Mouse (Mus musculus): ENCODE results near the gene Gsn.

Gene Gsn

DNA sequence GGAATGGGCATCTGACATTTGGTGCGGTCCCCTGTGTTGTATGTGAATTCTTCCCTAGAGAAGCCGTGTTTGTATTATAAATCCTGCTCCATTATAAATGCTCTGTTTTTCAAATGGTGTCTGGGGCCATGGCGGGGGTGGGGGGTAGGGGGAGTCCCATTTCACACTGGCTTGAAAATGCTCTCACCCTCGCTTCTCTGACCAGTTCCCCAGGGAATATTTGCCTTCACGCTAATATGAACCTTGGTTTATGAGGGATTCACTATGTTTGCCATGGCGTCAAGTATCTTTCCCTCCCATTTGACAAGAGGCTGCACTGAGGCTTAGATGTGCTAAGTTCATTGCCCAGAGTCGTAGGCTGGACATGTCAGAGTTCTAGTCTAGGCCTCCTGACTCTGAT, 718 bp upstream of the Gsn start:
- DNase-seq = no peak

DNA sequence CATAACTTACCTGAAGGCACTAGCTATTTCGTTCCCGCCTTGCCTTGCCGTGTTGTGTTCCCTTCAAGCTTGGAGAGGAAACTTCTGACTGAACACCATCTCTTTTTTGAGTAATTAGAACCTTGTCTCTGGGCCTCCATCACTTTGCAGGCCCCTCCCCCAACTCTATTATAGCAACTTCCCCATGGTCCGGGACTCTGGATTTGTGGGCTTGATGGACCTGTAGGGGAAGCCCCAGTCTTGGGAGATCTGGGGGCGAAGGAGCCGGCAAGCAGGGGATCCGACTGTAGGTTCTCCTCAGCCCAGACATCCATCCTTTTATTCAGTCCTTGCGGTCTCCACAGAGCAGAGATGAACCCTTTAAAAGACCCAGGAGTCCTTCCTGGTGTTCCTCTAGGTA, 752 bp downstream of the Gsn start:
- DNase-seq = no peak

DNA sequence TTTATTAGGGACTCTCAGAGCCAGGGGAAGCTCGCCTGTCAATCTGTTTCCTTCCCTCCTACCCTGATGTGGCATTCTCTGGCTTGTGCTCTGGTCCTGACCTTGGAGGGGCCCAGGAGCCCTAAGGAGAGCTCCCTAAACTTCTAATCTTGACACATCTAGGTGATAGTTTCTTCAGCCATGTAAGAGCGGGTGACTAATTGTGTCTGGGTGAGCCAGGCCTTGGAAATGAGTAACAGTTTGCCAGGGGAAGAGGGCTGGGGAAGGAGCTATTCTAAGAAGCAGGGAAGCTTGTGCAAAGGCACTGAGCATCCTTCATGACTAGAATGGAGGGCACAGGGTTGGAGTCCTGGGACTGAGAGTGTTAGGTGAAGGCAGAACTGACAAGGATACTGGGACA, 1.7 kb downstream of the Gsn start:
- no peak for DNase-seq

DNA sequence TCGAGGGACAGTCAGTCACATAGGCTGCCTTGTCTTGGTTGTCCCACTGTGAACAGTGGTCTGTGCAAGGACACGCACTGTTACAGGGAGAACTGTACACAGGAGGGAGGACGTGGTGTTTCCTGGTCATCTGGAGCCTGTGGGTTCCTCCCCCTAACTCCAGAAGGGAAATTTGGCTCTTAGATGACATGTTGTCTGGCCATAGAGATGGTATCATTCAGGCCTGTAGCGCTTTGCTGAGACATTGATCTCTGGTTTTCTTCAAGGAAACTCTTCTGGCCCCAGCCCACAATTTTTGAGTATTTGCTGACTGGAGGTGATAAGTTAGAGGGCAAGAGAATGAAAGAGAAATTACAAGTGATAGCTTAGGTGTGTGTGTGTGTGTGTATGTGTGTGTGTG, 2.4 kb downstream of the Gsn start:
- DNase-seq = no peak

DNA sequence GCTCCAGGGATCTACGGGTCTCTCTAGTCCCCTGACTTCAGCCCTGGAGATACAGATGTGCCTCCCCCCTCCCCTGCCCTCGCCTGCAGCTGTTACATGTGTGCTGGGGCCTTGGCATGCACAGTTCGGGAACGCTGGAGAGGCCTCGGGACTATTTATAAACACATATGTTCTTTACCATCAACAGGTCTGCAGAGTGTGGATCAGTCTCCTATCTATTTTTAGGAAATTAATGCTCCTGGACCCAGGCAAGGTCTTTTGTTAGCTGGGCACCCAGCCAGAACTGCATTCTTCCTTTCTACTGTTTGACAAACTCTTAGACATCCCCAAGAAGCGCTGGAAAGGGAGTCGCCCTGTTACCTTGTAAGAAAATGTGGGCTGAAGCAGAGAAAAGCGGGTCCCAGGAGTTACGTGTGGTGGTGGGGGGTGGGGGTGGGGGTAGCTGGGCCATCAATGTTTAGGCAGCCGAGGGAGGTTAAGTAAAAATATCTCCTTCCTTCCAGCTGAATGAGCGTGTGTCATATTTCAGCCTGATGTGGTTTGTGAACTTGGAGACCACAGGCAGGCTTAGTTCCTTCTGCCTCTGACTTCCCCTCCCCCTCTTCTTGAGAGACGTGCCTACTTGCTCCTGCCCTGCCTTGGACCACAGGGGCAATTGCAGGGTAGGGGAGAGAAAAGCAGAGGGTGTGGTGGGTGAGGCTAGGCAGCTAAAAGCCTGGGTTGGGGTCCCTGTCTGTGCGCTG, 3.3 kb downstream of the Gsn start:
- no peak for DNase-seq

DNA sequence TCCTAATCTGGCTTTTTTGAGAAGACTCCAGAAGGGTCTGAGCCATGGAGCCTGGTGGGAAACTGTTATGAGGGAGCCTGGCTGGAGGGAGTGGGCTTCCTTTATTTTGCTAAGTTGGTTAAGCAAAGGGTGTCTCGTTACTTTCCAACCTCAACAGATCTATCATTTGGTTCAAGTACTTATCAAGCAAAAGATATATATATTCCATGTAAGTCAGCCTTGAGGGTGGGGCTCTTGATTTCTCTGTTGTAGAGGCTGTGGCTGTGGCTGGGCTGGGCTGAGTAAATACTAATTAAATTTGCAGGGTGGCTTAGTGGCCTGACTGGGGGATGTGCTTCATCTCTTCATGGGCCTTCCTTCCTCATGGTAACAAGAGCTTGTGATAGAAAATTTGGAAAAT, 4.1 kb downstream of the Gsn start:
- no peak for DNase-seq

DNA sequence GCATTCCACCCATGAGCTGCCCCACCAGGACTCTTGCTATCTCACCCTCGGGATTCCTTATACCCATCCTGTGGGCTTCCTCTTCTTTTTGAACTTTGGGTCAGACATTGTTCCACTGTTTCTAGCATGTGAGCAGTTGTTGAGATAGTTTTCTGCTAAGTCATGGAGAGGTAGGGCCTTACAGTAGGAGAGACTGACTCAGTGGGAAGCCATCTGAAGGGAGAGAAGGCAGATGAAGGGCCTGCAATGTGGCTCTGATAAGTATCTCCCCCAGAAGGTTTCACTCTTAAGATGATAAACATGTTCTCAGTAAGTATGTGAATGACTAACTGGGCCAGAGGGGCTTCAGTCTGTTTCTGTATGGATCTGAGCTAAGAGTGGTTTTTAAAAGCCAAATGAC, 7.9 kb downstream of the Gsn start:
- DNase-seq = no peak

DNA sequence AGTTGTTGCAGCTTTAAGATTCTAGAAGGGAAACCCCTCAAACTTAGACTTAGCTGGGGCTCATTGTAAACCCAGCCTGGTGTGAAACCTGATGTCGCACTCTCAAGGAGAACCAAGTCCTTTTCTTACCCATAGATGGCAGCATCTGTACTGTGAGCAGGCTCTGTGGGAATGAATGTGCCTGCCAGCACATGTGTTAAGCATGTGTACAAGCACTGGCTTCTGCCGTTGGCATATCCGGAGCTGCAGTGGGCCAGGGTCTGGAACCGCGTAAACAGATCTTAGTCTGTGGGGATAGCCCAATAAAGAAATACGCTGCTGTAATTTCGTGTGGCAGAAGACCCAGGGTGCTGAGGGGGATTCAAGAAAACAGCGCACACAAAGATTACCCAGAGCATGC, 9.1 kb downstream of the Gsn start:
- no peak for DNase-seq

DNA sequence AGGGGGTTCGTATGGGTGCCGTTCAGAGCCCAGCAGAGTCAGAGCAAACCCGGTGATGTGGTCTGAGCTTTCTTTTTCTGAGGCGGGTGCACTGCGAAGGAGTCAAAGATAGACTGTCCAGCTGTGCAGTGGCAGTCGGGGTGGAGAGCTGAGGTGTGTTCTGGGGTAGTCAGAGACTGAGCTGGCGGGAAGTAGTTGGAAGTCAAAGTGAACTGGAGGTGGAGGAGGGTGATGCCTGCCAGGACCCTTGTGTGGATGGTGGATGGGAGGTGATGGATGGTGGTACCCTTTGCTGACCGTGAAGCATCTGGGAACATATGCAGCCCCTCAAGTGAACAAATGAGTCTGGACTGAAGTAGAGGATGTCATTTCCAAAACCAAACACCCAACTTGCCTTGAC, 9.6 kb downstream of the Gsn start:
- DNase-seq = no peak

DNA sequence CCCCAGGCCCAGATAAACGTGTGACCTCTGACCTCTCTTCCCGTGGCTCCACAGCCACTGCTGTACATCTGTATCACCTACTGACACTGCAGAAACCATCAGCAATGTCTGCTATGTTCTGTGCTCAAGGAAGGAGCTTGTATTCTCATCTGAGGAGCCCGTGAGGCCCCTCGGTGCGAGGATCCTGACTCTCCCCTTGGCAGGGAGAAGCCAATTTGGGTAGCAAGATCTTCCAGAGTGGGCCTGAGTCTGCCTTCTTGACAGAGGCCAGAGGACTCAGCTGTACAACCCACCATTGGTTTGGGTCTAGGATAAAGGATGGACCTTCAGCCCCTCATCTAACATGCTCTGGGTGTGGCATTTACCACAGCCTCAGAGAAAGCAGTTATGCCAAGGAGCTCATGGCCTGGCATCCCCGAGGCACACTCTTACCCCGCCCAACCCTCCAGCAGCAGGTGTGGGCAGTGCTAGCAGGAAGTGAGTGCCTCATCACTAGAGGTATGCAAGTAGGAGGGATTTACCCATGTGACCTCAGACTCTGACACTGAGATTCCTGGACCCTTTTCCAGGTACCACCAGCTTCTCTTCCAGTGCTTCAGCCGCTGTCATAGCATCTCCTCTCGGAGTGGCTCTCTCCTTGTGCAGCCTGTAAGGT, 10.2 kb downstream of the Gsn start:
- DNase-seq = no peak

DNA sequence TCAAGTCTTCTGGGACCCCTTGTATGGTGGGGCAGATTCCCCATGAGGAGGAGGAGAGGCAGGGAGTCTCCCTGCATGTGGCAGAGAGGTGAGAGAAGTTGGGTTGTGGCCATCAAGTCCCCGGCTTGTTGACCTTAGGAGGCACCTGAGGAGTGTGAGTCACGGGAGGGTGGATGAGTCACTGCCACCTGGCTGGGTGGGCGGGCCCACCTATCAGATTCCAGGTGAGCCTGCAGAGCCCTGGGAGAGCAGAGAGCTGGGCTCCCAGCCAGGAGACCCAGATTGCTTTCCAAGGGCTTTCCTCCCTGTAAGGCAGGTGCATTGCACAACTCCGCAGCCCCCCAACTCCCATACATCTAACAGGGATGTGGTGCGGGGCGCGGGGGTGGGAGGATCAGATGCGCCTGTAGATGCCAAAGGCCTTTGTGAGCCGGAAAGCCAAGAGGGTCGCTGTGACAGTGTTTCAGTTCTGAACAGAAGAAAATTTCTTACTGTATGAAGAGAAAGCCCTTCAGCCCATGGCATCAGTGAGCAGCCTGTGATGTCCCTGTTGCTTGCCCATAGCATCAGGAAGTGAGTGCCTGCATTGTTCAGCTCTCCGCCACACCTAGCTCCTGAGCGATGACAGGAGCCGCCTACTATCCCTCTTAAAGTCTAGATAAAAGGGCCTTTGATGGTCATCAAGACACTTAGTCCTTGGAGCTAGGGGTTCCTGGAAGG, 11.1 kb downstream of the Gsn start:
- DNase-seq = no peak

DNA sequence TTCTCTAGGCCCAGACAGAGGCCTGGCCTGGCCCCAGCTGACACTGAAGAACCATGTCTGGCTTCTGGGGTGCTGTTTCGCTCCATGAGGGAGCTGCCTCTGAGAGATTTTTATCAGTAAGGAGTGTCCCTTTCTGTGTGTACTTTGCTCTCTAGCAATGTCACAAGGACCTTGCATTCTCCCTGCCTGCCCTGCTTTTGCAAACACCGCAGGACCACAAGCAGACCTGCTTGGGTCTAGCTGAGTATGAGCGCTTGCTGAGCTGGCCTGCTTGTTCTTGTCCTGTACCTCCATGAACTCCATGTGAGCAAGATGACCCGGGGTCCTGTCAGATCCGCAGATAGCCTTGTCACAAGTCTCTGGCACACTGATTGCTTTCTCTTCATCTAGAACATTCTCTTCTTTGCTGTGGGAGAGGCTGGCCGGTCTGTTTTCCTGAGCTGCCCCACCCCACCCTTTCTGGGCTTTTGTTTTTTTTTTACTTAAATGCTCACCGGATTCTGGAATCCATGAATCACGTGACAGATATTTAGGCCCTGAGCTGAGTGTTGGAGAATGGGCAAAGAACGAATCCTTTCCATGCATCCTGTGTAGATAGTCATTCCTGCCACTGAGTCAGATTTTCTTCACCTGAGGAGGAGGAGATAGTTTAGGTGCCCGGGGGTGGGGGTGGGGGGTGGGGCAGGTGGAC, 11.8 kb downstream of the Gsn start:
- no peak for DNase-seq

DNA sequence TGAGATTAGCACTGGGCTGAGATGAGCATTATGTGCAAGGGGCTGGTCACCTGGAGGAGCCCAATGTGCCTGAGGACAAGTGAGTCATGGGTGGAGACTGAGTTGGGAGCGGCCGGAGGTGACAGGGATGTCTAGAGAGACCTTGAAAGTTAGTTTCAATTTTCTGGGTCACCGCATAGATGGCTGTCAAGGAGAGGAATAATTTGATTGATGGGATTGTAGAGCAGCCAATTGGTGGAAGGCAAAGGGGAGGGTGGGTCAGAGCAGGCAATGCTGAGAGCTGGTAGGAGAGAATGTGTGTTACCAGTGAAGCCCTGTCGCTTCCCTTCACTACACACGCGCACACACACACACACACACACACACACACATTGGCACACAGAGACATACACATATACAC, 13.0 kb downstream of the Gsn start:
- no peak for DNase-seq

DNA sequence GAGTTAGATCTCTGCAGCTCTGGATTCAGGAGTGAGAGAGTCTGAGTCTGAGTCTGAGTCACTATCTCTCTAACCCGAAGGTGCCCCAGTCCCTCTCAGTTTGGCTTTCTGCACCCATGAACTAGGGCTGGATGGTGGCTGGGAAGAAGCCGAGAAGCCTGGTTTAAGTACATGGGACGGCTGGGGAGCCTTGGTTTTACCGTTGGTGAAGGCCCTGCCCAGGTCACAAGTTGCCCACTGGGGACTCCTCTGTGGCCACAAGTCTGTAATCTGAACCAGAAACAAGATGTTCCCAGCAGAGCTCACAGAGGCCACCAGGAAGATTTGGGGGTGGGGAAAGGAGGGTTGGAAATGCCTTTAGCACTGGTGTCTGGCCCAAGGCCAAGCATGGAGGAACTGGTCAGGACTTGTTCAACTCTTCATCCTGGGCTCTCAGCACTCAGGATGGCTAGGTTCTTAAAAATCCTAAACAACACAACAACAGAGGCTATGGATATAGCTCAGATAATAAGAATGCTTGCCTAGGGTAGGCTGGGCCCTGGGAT, 13.6 kb downstream of the Gsn start:
- DNase-seq = no peak

DNA sequence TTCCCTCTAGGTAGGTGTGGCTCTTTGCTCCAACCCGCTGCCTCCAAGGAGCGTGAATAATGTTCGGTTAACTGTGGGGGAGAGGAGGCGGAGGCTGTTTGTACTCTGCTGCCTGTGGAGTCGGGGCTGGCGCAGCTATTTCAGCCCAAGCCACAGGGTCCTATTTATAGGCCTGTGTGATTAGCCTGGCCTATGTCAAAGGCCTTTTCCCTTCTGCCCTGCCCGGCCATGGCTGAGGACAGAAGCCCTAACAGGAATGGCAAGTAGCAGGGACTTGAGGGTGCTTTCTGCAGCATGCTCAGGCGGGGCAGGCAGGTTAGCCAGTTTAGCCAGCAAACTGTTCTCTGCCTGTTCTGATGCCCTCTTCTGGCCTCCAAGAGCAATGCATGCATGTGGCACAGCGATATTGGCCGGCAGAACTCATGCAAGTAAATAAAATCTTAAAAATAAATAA, 14.4 kb downstream of the Gsn start:
- peak; percentile 32 for DNase-seq

DNA sequence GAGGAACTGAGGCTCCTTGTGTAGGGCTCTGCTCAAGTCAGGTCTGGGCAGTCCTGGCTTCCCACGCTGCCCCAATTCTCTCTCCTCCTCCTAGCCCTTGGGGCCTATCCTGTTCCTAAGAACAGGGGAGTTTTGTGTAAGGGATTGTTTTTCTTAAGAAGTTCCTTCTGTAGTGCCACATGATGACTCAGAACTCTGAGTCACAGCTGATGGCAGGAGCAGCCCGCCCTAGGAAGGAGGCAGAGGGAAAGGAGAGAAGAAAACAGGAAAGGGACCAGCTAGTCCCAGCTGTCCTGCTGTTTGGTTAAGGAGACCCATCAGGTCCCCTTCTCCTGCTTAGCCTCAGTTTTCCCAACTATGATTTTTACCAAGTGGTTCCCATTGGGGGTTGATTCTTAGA, 15.6 kb downstream of the Gsn start:
- no peak for DNase-seq

DNA sequence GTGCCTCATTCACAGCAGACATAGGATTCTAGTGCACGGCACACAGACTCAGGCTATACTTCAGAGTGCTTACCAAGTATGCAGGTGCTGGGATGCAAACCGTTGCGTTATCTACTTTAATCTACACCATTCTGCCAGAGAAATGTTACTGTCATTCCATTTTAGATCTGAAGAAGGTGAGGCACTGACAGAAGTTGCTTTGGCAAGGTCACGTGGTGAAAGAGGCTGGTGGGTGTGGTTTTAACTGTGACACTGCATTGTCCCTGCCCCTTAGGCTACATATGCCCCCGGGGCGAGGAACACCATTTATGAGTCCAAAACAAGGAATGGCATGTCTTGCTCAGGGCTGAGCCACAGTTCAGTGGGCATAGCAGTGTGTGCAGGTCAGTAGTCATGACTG, 16.7 kb downstream of the Gsn start:
- DNase-seq = no peak

DNA sequence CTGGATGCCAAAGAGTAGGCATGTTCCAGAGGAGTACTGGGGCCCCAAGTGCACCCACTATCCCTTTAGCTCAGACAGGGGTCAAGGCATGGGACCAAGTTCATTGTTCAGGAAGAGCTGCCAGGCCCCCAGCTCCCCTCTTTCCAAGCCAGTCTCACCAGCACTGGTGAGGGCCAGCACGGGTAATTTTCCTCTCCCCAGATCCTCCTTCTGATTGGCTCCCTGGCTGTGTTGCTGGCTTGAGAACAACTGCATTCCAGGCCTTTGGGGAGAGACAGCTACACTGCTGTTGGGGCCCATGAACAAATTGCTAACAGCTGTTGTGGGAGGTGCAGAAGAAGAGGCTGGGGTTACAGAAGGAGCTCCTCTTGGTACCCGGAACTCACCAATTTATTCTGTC, 17.4 kb downstream of the Gsn start:
- DNase-seq = no peak

DNA sequence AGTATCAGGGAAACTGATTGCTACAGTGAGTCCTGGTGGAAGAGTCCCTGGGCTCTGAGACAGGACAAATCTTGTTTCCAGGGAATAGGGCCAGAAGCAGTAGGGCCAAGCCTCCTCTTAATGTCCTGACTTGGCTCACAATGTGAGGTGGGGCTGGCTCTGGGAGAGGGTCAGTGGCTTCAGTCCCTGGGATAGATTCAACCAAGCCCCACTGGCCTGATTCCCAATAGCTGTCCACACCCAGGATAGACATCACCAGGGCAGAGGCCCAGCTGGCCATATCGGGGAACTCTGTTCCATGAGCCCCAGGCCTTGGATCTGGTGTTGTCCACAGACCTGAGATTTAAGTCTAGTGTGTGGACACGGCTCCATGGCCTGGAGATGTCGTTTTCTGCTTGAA, 21.5 kb downstream of the Gsn start:
- DNase-seq = no peak

DNA sequence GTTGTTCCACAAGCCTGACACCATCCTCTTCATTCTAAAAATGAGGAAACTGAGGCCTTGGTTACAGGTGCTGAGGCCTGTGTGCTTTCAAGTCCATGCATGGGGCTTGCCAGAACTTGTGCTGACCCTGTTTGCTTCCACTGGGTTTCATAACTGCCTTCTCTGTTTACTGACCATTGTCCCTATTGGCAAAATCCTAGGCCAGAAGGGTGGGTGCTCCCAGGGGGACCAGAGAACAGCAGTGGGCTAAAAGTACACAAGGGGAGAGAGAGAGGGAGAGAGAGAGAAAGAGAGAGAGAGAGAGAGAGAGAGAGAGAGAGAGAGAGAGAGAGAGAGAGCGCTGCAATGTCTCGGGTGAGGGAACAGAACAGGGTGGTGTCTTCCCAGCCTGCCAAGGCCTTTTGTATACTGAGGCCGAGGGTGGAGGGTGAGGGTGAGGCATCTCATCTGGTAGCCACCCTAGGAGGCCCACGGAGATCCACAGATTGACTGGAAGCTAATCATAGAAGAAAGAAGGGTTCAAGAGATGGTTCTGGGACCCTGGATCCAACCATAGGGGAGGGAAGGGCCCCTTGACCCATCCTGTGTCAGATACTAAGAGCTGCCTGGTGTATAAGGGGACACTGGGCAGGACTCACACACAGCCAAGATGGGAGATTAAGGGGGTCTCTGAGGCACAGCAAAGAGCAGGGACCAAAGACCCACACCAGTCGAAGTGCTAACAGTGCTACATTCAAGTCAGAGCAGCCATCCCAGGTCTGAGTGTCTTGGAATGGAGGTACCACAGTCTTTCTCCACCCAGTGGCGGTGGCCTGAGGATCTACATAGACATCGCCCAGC, 22.4 kb downstream of the Gsn start:
- no peak for DNase-seq

DNA sequence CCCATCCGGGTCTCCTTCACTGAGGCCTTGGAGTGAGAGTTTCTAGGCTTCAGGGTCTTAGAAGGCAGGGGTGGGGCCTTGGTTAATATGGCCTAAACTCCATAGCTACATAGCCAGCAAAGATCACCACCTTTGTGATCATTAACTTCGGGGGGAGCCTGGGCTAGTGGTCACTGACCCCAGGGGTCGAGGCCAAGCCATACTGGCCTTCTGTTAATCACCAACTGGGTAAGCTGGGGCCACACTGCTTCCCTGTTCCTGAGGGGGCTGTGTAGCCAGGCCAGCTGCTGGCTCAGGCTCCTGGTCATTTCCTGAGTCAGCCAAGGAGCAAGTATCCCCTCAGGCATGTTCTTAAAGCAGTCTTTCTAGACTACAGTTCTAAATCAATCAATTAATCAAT, 23.8 kb downstream of the Gsn start:
- DNase-seq = no peak

DNA sequence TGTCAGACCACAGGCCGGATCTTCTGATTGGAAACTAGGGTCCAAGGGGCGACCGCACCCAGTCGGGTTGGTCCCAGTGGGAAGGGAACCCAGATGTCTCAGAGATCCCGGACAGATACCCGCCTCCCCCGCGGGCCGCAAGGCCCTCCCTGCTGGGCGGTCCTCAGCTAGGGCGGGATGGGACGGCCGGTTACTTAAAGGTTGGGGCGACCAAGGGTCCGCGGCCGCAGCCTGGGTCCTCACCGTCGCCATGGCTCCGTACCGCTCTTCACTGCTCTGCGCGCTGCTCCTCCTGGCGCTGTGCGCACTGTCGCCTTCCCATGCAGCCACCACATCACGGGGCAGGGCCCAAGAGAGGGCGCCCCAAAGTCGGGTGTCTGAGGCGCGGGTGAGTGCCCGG, 26.0 kb downstream of the Gsn start:
- no peak for DNase-seq

Measured in cerebellum, adult 8-10 months (tissue).